In the genomic region with DNA sequence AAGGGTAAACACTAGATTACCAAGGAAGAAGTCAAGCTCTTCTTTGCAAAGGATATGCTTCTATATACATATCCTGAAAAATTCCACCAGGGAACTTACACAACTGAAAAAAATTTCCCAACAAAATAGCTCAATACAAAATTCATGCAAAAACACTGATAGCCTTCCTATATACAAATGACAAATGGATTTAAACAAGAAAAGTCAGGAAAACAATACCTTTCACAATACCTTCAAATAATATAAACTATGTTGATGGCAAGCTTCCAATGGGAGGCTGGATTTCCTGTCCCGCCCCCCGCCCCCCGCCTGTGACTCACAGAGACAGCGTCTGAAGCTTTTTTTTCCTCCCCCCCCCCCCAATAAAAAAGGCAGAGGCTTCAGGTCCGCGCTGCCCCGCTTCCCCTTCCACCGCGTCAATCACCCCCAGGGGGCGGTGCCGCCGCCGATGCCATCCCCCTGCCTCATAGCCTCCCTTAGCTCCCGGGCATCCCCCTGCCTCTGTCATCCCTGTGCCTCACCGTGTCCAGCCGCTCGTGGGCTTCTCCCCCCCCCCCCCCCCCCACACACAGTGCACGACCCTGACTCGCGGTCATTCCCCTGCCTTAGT, we compare ENCODE assay signal across 8 mouse cellular contexts. TPM values are rescaled to one million over a fixed set of nuclear protein-coding genes. Genes with fewer than 3 reads are reported as not detected.
DNase-seq lines count a peak whose midpoint lies in the region; ATAC-seq and TF ChIP-seq lines count a peak whose summit lies in the region.

No protein-coding gene starts in this region.

- H3K4me2 ChIP-seq in heart, embryonic 11.5 days: peak overlapping the region; percentile 75
- peak overlapping the region; percentile 64 for H3K4me2 ChIP-seq in forebrain, embryonic 16.5 days (ENCODE audit: low read length)
- H3K4me2 ChIP-seq in liver, postnatal 0 days (ENCODE audit: low read depth, low read length): peak overlapping the region; percentile 54

- no peaks in the 10 kb centered on the region for H3K27me3 ChIP-seq in heart, embryonic 11.5 days (ENCODE audit: control insufficient read depth, insufficient read depth, low read length)
- H3K27me3 ChIP-seq in forebrain, embryonic 16.5 days (replicated peaks; ENCODE audit: control insufficient read depth, insufficient read depth, low read length): no peaks in the 10 kb centered on the region
- H3K27me3 ChIP-seq in liver, postnatal 0 days (ENCODE audit: insufficient read depth, low read length): 0 out of 2 replicates have a peak, but pooled peaks cover 6% of the 10 kb centered on the region

- H3K9me3 ChIP-seq in heart, embryonic 11.5 days (replicated peaks; ENCODE audit: control insufficient read depth, low read length): no peaks in the 10 kb centered on the region
- no peaks in the 10 kb centered on the region for H3K9me3 ChIP-seq in forebrain, embryonic 16.5 days (ENCODE audit: control insufficient read depth, low read length)
- H3K9me3 ChIP-seq in liver, postnatal 0 days (ENCODE audit: low read length): no peaks in the 10 kb centered on the region

- no peak for TF ChIP-seq EP300 in liver, postnatal 0 days (IDR thresholded peaks at IDR 0.05; ENCODE audit: low read depth)

- no peak for DNase-seq in heart, adult 9 months (ENCODE audit: low spot score in 2 of 2)
- no peak for DNase-seq in liver, postnatal 0 days
- DNase-seq in thymus, postnatal 0 days (ENCODE audit: low spot score): peak; percentile 43
- no peak for DNase-seq in gastrocnemius, postnatal 25 days
- no peak for DNase-seq in layer of hippocampus, adult 9-11 months

- WGBS in heart, embryonic 11.5 days (ENCODE audit: insufficient replicate concordance): 3% methylated on average over 14 of the region's 20 CpGs
- 0% methylated on average over 10 of the region's 20 CpGs for WGBS in forebrain, embryonic 16.5 days
- 1% methylated on average over 13 of the region's 20 CpGs for WGBS in liver, postnatal 0 days (ENCODE audit: insufficient replicate concordance)

- peak; percentile 63; the same call in 1 of the 2 replicates for ATAC-seq in heart, embryonic 11.5 days (replicated peaks; ENCODE audit: insufficient number of reproducible peaks, low FRiP score, low TSS enrichment)
- peak; percentile 51 for ATAC-seq in CD4-positive, CD25-positive, alpha-beta regulatory T cell, adult 4 months
- ATAC-seq in forebrain, embryonic 16.5 days: 0 out of 2 replicates have a peak, but pooled peaks have one; percentile 54
- ATAC-seq in liver, postnatal 0 days: no peak

- 0 out of 2 replicates have a peak, but pooled peaks cover 2% of the 10 kb centered on the region for H3K4me1 ChIP-seq in heart, embryonic 11.5 days (ENCODE audit: control insufficient read depth, insufficient read depth, low read length)
- H3K4me1 ChIP-seq in forebrain, embryonic 16.5 days (replicated peaks; ENCODE audit: control insufficient read depth, insufficient read depth, low read length): peaks cover 5% of the 10 kb centered on the region; the same call in 1 of the 2 replicates
- no peaks in the 10 kb centered on the region for H3K4me1 ChIP-seq in liver, postnatal 0 days (ENCODE audit: insufficient read depth)

- H3K27ac ChIP-seq in heart, embryonic 11.5 days (ENCODE audit: low read depth, low read length): no peak overlapping the region
- H3K27ac ChIP-seq in forebrain, embryonic 16.5 days (ENCODE audit: low read length): no peak overlapping the region
- no peak overlapping the region for H3K27ac ChIP-seq in liver, postnatal 0 days (ENCODE audit: low read depth)

- TF ChIP-seq CTCF in liver, postnatal 0 days (IDR thresholded peaks at IDR 0.05; ENCODE audit: low read depth): 0 out of 2 replicates have a peak, but pooled peaks have one; percentile 23

- H3K36me3 ChIP-seq in heart, embryonic 11.5 days (ENCODE audit: control insufficient read depth, insufficient read depth, low read length): no peaks in the 10 kb centered on the region
- H3K36me3 ChIP-seq in forebrain, embryonic 16.5 days (ENCODE audit: control insufficient read depth, insufficient read depth): no peaks in the 10 kb centered on the region
- no peaks in the 10 kb centered on the region for H3K36me3 ChIP-seq in liver, postnatal 0 days (replicated peaks; ENCODE audit: insufficient read depth, low read length)

- H3K9ac ChIP-seq in heart, embryonic 11.5 days (ENCODE audit: low read depth, low read length): no peak overlapping the region
- 0 out of 2 replicates have a peak overlapping the region, but pooled peaks have one; percentile 39 for H3K9ac ChIP-seq in forebrain, embryonic 16.5 days (replicated peaks; ENCODE audit: low read depth, low read length)
- H3K9ac ChIP-seq in liver, postnatal 0 days (replicated peaks): no peak overlapping the region

- H3K4me3 ChIP-seq in heart, embryonic 11.5 days (ENCODE audit: low read depth, low read length): peak overlapping the region; percentile 36
- peak overlapping the region; percentile 42 for H3K4me3 ChIP-seq in forebrain, embryonic 16.5 days (replicated peaks; ENCODE audit: low read length)
- peak overlapping the region; percentile 3; the same call in 1 of the 2 replicates for H3K4me3 ChIP-seq in liver, postnatal 0 days (ENCODE audit: low read depth, low read length)

RNA-seq across cellular contexts. Expression of a gene that starts 9.8 kb away (rescaled TPM):
- polyA plus RNA-seq in heart, embryonic 11.5 days (2014; fragmentation: Nextera tagmentation; extraction: Ambion mirVana): not detected in 2 replicates
- polyA plus RNA-seq in CD4-positive, CD25-positive, alpha-beta regulatory T cell, adult 4 months (2017; shearing (Covaris generic)): under 1 TPM in 1 of 2 experiments, not detected in 1; 0.92 TPM
- polyA plus RNA-seq in forebrain, embryonic 16.5 days (2015; fragmentation: Nextera tagmentation; extraction: Ambion mirVana): not detected in 2 replicates
- 0.14 TPM in 1 of 2 replicates, not detected in the other for polyA plus RNA-seq in liver, postnatal 0 days (2015; fragmentation: Nextera tagmentation; extraction: Ambion mirVana)
- polyA plus RNA-seq in thymus, postnatal 0 days (2015; fragmentation: Nextera tagmentation; extraction: Ambion mirVana): 2.2 and 3.9 TPM in 2 replicates
- total RNA-seq in gastrocnemius, postnatal 25 days (2021): not detected

RNA-seq across cellular contexts. Expression of a gene that starts 33.0 kb away (rescaled TPM):
- 13.4 and 14.9 TPM in 2 replicates for polyA plus RNA-seq in heart, embryonic 11.5 days (2014; fragmentation: Nextera tagmentation; extraction: Ambion mirVana)
- 1 to 10 TPM; 1.5 to 2.6 TPM for polyA plus RNA-seq in CD4-positive, CD25-positive, alpha-beta regulatory T cell, adult 4 months (2017; shearing (Covaris generic))
- polyA plus RNA-seq in forebrain, embryonic 16.5 days (2015; fragmentation: Nextera tagmentation; extraction: Ambion mirVana): 106 and 125 TPM in 2 replicates
- polyA plus RNA-seq in liver, postnatal 0 days (2015; fragmentation: Nextera tagmentation; extraction: Ambion mirVana): 0.48 and 0.56 TPM in 2 replicates
- polyA plus RNA-seq in thymus, postnatal 0 days (2015; fragmentation: Nextera tagmentation; extraction: Ambion mirVana): 11.9 and 12.2 TPM in 2 replicates
- total RNA-seq in gastrocnemius, postnatal 25 days (2021): 1 to 10 TPM; 1.3 to 2.5 TPM

RNA-seq across cellular contexts. Expression of a gene that starts 57.0 kb away (rescaled TPM):
- polyA plus RNA-seq in heart, embryonic 11.5 days (2014; fragmentation: Nextera tagmentation; extraction: Ambion mirVana): 15.7 and 20.6 TPM in 2 replicates
- polyA plus RNA-seq in CD4-positive, CD25-positive, alpha-beta regulatory T cell, adult 4 months (2017; shearing (Covaris generic)): 1 to 10 TPM; 5.8 to 7.7 TPM
- 3.7 and 4.0 TPM in 2 replicates for polyA plus RNA-seq in forebrain, embryonic 16.5 days (2015; fragmentation: Nextera tagmentation; extraction: Ambion mirVana)
- polyA plus RNA-seq in liver, postnatal 0 days (2015; fragmentation: Nextera tagmentation; extraction: Ambion mirVana): 215 and 221 TPM in 2 replicates
- polyA plus RNA-seq in thymus, postnatal 0 days (2015; fragmentation: Nextera tagmentation; extraction: Ambion mirVana): 14.7 and 14.9 TPM in 2 replicates
- total RNA-seq in gastrocnemius, postnatal 25 days (2021): 10 to 100 TPM in 1 of 2 experiments, 1 to 10 TPM in 1; 3.0 to 14.6 TPM

Comparison
In these comparisons a context has a peak if more than half of its experiments do, and no peak if none do; other contexts are left out.
1. RNA of a gene that starts 57.0 kb away (polyA plus RNA-seq): 215 to 221 TPM in liver, postnatal 0 days; 15.7 to 20.6 TPM in heart, embryonic 11.5 days, 14.7 to 14.9 TPM in thymus, postnatal 0 days, 5.8 to 7.7 TPM in CD4-positive, CD25-positive, alpha-beta regulatory T cell, adult 4 months and 3.7 to 4.0 TPM in forebrain, embryonic 16.5 days; every median in the first group is over 10 times any median in the second.
2. Peak in every context shown above with its lines, with median percentiles within 50 percentile points of each other: H3K4me2 ChIP-seq and H3K4me3 ChIP-seq.